Mouse (Mus musculus) lung, adult 2 months (tissue): ENCODE data around the gene Adamtsl1.

Experiments used
- CTCF ChIP-seq: fragments of 200-500 bp; IDR thresholded peaks from 2 replicates; pipeline ENCODE4 v1.5.1; 2011; ENCODE audit warnings: mild to moderate bottlenecking, low read length, control low read depth; ENCODE audit not compliant: insufficient read depth
- POLR2A ChIP-seq: fragments of 200-500 bp; IDR thresholded peaks from 2 replicates; pipeline ENCODE4 v1.6.1; 2011; ENCODE audit warnings: low read depth, mild to moderate bottlenecking, control low read depth, low read length, borderline replicate concordance; ENCODE audit errors: extremely low read depth

GRCm38 (mm10) chr4:85932129-85932528 is 418.2 kb downstream of the Adamtsl1 start:
- TF ChIP-seq POLR2A (no peak), CTCF (no peak)
